Mouse (Mus musculus) cerebellum, adult 2 months (tissue): ENCODE results near the gene Piezo1. TPM values are rescaled to one million over a fixed set of nuclear protein-coding genes. Genes with fewer than 3 reads are reported as not detected.

ENCODE experiments used
- DNase-seq, 2 experiments: peaks; one replicate each; pipeline ENCODE4 v3.0.0; 2021
- H3K27ac ChIP-seq: fragments of 200-500 bp; 2 replicates; pipeline ENCODE4 v1.5.1; 2012; ENCODE audit warnings: low read length, control low read depth, inconsistent platforms; ENCODE audit not compliant: insufficient read depth
- H3K27me3 ChIP-seq: fragments of 200-500 bp; 2 replicates; pipeline ENCODE4 v1.6.1; 2012; ENCODE audit warnings: inconsistent platforms, mild to moderate bottlenecking, low read length, moderate library complexity; ENCODE audit not compliant: control insufficient read depth, insufficient read depth
- H3K4me1 ChIP-seq: fragments of 200-500 bp; 2 replicates; pipeline ENCODE4 v1.6.1; 2011; ENCODE audit warnings: low read length; ENCODE audit not compliant: control insufficient read depth, insufficient read depth
- H3K4me3 ChIP-seq: fragments of 200-500 bp; replicated peaks from 2 replicates; pipeline ENCODE3; 2011; ENCODE audit warnings: mild to moderate bottlenecking, low read depth, low read length, control low read depth; ENCODE audit not compliant: insufficient read depth
- CTCF ChIP-seq: fragments of 200-500 bp; IDR thresholded peaks from 2 replicates; pipeline ENCODE4 v1.5.1; 2011; ENCODE audit warnings: low read depth, mild to moderate bottlenecking, control low read depth, low read length, moderate library complexity, borderline replicate concordance; ENCODE audit not compliant: insufficient read depth
- POLR2A ChIP-seq: fragments of 200-500 bp; IDR thresholded peaks from 2 replicates; pipeline ENCODE4 v1.6.1; 2011; ENCODE audit warnings: low read length, control low read depth, borderline replicate concordance; ENCODE audit not compliant: insufficient read depth
- WGBS: fragments of 180-500 bp; shearing (Covaris S2); methylation state at CpG from one replicate; pipeline ENCODE4 v1.1.7; 2018; 5-methylcytosine and 5-hydroxymethylcytosine counted together
- polyA plus RNA-seq: library from polyadenylated mRNA; depleted of rRNA; stranded (reverse); fragments of >200 nt; gene quantifications from 2 replicates; pipeline ENCODE4 v1.2.3, GENCODE M21; 2012

Piezo1 gene
- polyA plus RNA-seq, 1 experiment = 4.5 TPM

DNA sequence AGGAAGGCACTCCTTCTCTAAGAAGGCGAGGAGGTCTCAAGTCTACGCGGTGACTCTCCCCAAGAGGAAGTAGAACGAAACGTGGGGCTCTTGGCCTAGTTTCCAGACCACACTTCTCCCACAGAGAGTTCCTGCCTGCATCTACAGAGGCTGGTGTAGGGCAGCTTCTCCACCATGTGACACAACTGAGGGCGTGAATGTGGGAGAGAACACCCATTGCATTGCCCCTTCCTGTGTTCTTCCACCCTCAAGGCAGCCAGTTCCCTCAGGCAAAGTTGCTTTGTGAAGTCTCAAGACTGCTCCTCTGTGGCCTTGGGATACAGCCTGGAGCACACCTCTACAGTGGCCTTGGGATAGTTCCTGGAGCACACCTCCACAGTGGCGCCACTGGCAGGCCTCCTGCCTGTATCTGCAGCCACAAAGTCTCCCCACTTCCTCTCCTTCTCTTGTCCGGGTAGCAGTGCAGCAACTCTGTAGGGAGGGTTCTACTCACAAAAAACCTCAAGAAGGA lies 77.2 kb downstream of the Piezo1 start:
- no peak for DNase-seq
- Histone ChIP-seq H3K4me1 (peaks cover 18% of the 10 kb centered on the region), H3K27ac (no peak overlapping the region), H3K4me3 (no peak overlapping the region), H3K27me3 (no peaks in the 10 kb centered on the region)
- WGBS = 86% methylated on average over 8 of the region's 8 CpGs
- TF ChIP-seq CTCF (no peak), POLR2A (no peak)

DNA sequence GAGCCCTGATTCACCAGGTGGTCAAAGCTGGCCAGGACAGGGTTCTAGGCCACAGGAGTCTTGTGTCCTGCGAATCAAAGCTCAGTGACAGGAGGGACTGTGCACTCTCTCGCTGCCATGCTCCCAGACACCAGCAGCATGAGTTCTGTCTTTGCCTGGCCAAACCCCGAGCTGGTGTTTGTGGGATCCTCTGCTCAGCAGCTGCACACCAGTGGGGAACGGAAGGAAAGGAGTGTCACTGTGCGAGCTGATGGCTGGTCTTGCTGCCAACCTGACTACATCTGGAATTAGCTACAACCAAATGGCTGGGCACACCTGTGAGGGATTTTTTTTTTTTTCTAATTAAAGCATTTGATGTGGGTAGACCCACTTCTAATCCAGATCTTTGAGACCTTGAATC lies 80.4 kb downstream of the Piezo1 start:
- H3K27ac ChIP-seq = no peak overlapping the region
- no peak for DNase-seq
- H3K27me3 ChIP-seq = no peaks in the 10 kb centered on the region
- WGBS = 78% methylated on average over 5 of the region's 5 CpGs
- no peak overlapping the region for H3K4me3 ChIP-seq
- TF ChIP-seq POLR2A = no peak
- no peak for TF ChIP-seq CTCF
- H3K4me1 ChIP-seq = peaks cover 12% of the 10 kb centered on the region; the same call in 1 of the 2 replicates

DNA sequence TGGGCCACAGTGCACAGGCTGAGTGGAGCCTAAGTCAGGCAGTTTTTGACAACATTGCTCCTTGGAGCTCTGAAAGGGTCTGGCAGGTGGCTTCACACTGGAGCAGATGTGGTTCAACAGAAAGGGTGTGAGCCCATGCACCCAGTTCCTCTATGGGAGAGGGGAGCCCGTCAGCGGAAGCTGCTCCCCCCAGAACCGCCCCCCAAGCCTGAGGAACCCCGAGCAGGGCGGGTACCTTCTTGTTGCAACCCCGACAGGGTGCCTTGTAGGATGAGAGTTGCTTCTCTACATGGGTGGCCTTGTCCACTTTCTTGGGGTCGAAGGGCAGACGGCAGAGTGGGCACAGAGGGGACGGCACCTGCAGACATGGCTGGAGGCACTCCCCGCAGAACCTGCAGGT lies 81.2 kb downstream of the Piezo1 start:
- Histone ChIP-seq H3K4me1 (peaks cover 12% of the 10 kb centered on the region; the same call in 1 of the 2 replicates), H3K27ac (no peak overlapping the region), H3K4me3 (no peak overlapping the region), H3K27me3 (no peaks in the 10 kb centered on the region)
- no peak for DNase-seq
- TF ChIP-seq POLR2A = no peak
- no peak for TF ChIP-seq CTCF
- 86% methylated on average over 10 of the region's 10 CpGs for WGBS

DNA sequence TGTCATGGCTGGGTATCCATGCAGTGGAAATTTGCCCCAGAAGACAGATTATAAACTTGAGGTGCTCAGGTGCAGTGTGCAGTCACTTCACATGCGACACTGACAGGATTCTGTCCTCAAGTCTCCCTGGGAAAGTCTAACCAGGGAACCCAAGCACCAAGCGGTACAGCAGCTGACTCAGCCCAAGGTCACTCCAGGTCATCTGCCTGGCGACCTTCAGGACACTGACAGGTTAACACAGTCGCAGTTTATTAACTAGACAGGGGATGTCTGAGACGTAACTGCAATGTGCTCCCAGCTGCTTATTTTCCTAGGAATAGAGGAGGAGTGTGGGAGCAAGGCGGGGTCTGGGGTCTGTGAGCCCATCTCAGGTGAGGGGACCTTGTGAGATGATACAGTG lies 81.7 kb downstream of the Piezo1 start:
- TF ChIP-seq CTCF = no peak
- no peak for TF ChIP-seq POLR2A
- no peak for DNase-seq
- no peaks in the 10 kb centered on the region for H3K27me3 ChIP-seq
- H3K27ac ChIP-seq = no peak overlapping the region
- H3K4me3 ChIP-seq = no peak overlapping the region
- 80% methylated on average over 6 of the region's 6 CpGs for WGBS
- peaks cover 7% of the 10 kb centered on the region; the same call in 1 of the 2 replicates for H3K4me1 ChIP-seq

DNA sequence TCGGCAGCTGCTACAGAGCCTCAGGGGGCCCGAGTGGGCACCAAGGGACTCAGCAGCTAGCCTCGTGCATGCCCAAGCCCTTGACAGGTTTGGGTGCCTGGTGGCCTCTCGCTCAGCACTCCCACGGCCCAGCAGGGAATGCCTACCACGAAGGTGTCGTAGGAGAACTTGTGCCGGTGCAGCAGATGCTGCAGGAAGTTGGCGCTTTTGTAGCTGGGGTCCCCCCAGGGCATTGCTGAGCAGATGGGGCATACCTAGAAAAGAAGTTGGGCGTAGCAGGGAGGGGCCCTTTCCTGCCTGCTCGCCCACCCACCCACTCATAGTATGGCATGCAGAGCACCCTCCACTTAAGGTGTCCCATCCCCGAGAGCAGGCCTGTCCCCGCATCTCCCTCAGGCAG lies 83.3 kb downstream of the Piezo1 start:
- Histone ChIP-seq H3K27me3 (no peaks in the 10 kb centered on the region), H3K27ac (no peak overlapping the region), H3K4me1 (no peaks in the 10 kb centered on the region), H3K4me3 (no peak overlapping the region)
- DNase-seq = no peak
- no peak for TF ChIP-seq CTCF
- TF ChIP-seq POLR2A = no peak
- 76% methylated on average over 13 of the region's 13 CpGs for WGBS

DNA sequence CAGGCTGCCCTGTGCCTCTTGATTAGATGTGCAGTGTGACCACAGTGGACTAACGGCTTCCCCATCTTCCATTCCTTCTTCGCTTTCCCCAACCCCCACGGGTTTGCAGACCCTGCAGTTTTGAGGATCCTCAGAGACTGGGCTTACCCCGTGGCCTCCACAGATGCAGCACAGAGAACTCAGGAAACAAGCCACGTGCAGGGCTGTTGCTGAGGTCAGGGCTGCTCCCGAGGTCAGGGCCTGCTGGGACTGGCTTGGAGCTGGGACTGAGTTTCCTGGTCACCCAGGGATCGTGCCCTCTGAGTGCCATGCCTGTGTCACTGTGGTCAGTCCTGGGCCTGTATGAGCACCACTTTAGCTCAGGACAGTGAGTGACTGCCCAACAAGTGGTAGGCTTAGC lies 86.1 kb downstream of the Piezo1 start:
- Histone ChIP-seq H3K4me1 (peaks cover 5% of the 10 kb centered on the region; the same call in 1 of the 2 replicates), H3K27ac (no peak overlapping the region), H3K27me3 (no peaks in the 10 kb centered on the region), H3K4me3 (no peak overlapping the region)
- WGBS = 68% methylated on average over 7 of the region's 7 CpGs
- no peak for DNase-seq
- TF ChIP-seq CTCF (no peak), POLR2A (no peak)

DNA sequence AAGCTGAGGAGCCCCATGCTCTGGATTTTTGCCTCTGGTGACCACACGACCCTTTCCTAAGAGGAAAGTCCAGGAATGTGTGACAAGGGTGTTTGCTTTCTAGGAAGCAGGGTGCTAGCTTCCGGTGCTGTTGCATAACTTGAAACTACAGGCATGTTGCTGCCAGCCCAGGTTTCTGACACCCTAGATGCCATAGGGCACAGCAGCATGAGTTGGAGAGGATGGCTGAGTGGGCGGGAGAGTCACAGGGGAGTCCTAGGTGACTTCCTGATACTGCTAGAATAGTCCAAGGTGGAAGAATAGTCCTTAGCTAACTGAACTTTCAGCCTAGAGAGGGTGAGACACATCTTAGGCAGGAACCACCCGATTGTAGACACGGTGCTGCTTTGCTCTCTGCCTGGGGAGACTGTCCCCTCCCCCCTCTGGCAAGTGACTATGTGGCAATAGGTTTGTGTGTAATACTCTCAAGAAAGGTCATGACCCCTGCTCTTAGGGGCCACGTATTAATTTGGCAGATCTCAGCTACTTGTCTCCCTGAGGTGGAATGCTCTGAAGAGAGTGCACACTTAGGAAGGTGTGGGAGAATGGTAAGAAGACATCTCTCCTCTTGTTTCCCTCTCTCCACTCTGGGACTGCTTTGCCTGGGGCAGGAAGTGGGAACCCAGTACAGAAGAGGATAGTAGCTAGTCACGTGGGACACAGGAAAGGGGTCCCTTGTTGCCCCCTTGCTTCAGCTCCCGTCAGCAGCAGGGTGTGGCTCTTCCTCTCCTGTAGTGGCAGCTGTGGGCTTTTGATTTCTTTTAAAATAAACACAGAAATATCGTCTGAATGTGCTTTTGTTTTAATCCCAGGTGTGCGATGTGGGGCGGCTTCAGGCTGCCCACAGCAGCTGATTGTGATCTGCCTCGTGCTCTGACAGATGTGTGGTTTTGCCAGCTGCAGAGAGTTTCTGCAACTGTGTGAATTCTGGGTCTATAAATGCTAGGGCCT lies 87.2 kb downstream of the Piezo1 start:
- Histone ChIP-seq H3K27me3 (no peaks in the 10 kb centered on the region), H3K27ac (no peak overlapping the region), H3K4me1 (peaks cover 5% of the 10 kb centered on the region; the same call in 1 of the 2 replicates), H3K4me3 (no peak overlapping the region)
- no peak for DNase-seq
- TF ChIP-seq CTCF = no peak
- TF ChIP-seq POLR2A = no peak
- WGBS = 63% methylated on average over 12 of the region's 12 CpGs
